Mouse (Mus musculus) CH12.LX (cell line): ENCODE measurements around the gene Ccdc167.

Experiments
- CHD2 ChIP-seq: IDR thresholded peaks from 2 replicates; pipeline ENCODE4 v1.6.1; 2011; ENCODE audit warnings: low read length, improper control_type of control experiment
- CTCF ChIP-seq, 2 experiments: IDR thresholded peaks in 1 of 2; conservative IDR thresholded peaks in 1 of 2; 2 replicates each; pipeline ENCODE4 v1.5.1; 2011 to 2012; ENCODE audit warnings: low read depth in 2 of 2, low read length in 2 of 2, improper control_type of control experiment in 1 of 2, inconsistent platforms in 1 of 2, mild to moderate bottlenecking in 1 of 2, moderate library complexity in 1 of 2
- EP300 ChIP-seq: IDR thresholded peaks from 2 replicates; pipeline ENCODE4 v1.6.1; 2011; ENCODE audit warnings: low read length, improper control_type of control experiment
- MAX ChIP-seq: IDR thresholded peaks from 2 replicates; pipeline ENCODE4 v1.6.1; 2011; ENCODE audit warnings: low read length, improper control_type of control experiment
- MEF2A ChIP-seq: IDR thresholded peaks from 2 replicates; pipeline ENCODE4 v1.6.1; 2014; ENCODE audit warnings: low read depth, mild to moderate bottlenecking, inconsistent platforms, low read length, improper control_type of control experiment, borderline replicate concordance
- POLR2A ChIP-seq: IDR thresholded peaks from 2 replicates; pipeline ENCODE4 v1.6.1; 2011; ENCODE audit warnings: low read depth, mild to moderate bottlenecking, improper control_type of control experiment, low read length
- POLR2AphosphoS2 ChIP-seq: IDR thresholded peaks from 2 replicates; pipeline ENCODE4 v1.6.1; 2011; ENCODE audit warnings: low read depth, low read length, improper control_type of control experiment
- RCOR1 ChIP-seq: conservative IDR thresholded peaks from 2 replicates; pipeline ENCODE4 v1.6.1; 2012; ENCODE audit warnings: low read depth, mild to moderate bottlenecking, inconsistent platforms, low read length, improper control_type of control experiment
- ZC3H11A ChIP-seq: IDR thresholded peaks from 2 replicates; pipeline ENCODE4 v1.6.1; 2012; ENCODE audit warnings: low read depth, mild to moderate bottlenecking, inconsistent platforms, low read length, improper control_type of control experiment
- ZKSCAN1 ChIP-seq: IDR thresholded peaks from 2 replicates; pipeline ENCODE4 v1.6.1; 2012; ENCODE audit warnings: low read depth, inconsistent platforms, low read length, improper control_type of control experiment, borderline replicate concordance

GRCm38 (mm10) chr17:29671021-29671420, 45.8 kb downstream of the Ccdc167 start:
- TF ChIP-seq POLR2AphosphoS2, result no peak
- TF ChIP-seq CHD2, result no peak
- TF ChIP-seq CTCF (conservative IDR thresholded peaks at IDR 0.05 in 1 of 2, IDR thresholded peaks at IDR 0.05 in 1 of 2; ENCODE audit: low read depth in 2 of 2, low read length in 2 of 2), result no peak
- no peak for TF ChIP-seq POLR2A
- no peak for TF ChIP-seq EP300
- no peak for TF ChIP-seq MEF2A
- TF ChIP-seq MAX, result no peak
- TF ChIP-seq RCOR1, result no peak
- TF ChIP-seq ZKSCAN1, result no peak
- no peak for TF ChIP-seq ZC3H11A
